Mouse (Mus musculus) limb, embryonic 13.5 days (tissue): Measurements from ENCODE around the gene Trpv4. TPM values are rescaled to one million over a fixed set of nuclear protein-coding genes. Genes with fewer than 3 reads are reported as not detected.

Source experiments
- ATAC-seq: fragments of 200-750 bp; cut with Nextera tagmentation; 2 replicates; pipeline ENCODE4 v1.8.0; 2017; ENCODE audit warnings: low read depth, moderate number of reproducible peaks, moderate TSS enrichment; ENCODE audit not compliant: low FRiP score
- H3K27ac ChIP-seq: fragments of 300-500 bp; sonication (generic); 2 replicates; pipeline ENCODE4 v1.5.1; 2015; ENCODE audit warnings: inconsistent platforms, mild to moderate bottlenecking, moderate library complexity
- H3K27me3 ChIP-seq: fragments of 300-500 bp; sonication (generic); 2 replicates; pipeline ENCODE4 v1.6.1; 2015; ENCODE audit warnings: mild to moderate bottlenecking, inconsistent platforms
- H3K36me3 ChIP-seq: fragments of 300-500 bp; sonication (generic); 2 replicates; pipeline ENCODE4 v1.6.1; 2015; ENCODE audit warnings: inconsistent platforms, mild to moderate bottlenecking, moderate library complexity
- H3K4me1 ChIP-seq: fragments of 300-500 bp; sonication (generic); 2 replicates; pipeline ENCODE4 v1.6.1; 2015; ENCODE audit warnings: inconsistent platforms
- H3K4me2 ChIP-seq: fragments of 300-500 bp; sonication (generic); replicated peaks from 2 replicates; pipeline ENCODE4 v1.6.1; 2015; ENCODE audit warnings: inconsistent platforms, mild to moderate bottlenecking, moderate library complexity
- H3K4me3 ChIP-seq: fragments of 300-500 bp; sonication (generic); 2 replicates; pipeline ENCODE4 v1.5.1; 2015; ENCODE audit warnings: moderate library complexity, mild to moderate bottlenecking, inconsistent platforms
- H3K9ac ChIP-seq: fragments of 300-500 bp; sonication (generic); 2 replicates; pipeline ENCODE4 v1.6.1; 2015; ENCODE audit warnings: mild to moderate bottlenecking, inconsistent platforms
- H3K9me3 ChIP-seq: fragments of 300-500 bp; sonication (generic); 2 replicates; pipeline ENCODE4 v1.6.1; 2016; ENCODE audit warnings: inconsistent platforms
- WGBS: fragments of 180-500 bp; shearing (Covaris S2); methylation state at CpG from one replicate; pipeline ENCODE4 v1.1.7; 2015; 5-methylcytosine and 5-hydroxymethylcytosine counted together
- polyA plus RNA-seq: library from polyadenylated mRNA; unstranded; fragments of >200 nt; fragmentation: Nextera tagmentation; extraction: Ambion mirVana; gene quantifications from 2 replicates; pipeline ENCODE4 v1.2.1, GENCODE M21; 2015

Trpv4 gene
- polyA plus RNA-seq = 8.4 and 11.8 TPM in 2 replicates

DNA sequence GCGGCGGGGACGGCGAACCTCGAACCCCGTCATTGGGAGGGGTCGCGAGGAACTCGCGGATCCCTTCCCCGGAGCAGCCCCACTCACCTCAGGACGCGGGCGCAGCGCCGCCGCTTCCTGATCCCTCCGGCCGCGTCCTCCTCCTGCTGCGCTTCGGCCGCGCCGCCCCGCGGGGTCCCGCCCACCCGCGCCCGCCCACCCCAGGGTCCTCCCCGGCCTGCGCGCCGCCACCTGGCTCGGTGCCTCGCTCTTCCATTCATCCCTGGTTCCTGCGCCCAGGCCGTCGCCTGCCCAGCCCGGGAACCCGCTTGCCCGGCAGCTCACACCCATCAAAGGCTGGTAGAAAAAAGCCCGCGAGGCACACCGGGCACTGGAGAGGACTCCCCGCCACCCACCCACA lies at the start of gene Trpv4:
Trpv4 (minus strand) TSS at position 167 of the 400 bp plus-strand sequence.
- H3K4me1 ChIP-seq = peaks cover 15% of the 10 kb centered on the region
- under 1% methylated on average over 45 of the region's 47 CpGs for WGBS
- no peaks in the 10 kb centered on the region for H3K36me3 ChIP-seq
- H3K4me3 ChIP-seq = peak within 1 kb of the TSS; percentile 59
- H3K9ac ChIP-seq = peak within 1 kb of the TSS; percentile 74
- peaks cover 60% of the 10 kb centered on the region for H3K27me3 ChIP-seq
- H3K4me2 ChIP-seq = peak within 1 kb of the TSS; percentile 92
- ATAC-seq = peak; percentile 29; the same call in 1 of the 2 replicates
- no peaks in the 10 kb centered on the region for H3K9me3 ChIP-seq
- peak within 1 kb of the TSS; percentile 28; the same call in 1 of the 2 replicates for H3K27ac ChIP-seq

DNA sequence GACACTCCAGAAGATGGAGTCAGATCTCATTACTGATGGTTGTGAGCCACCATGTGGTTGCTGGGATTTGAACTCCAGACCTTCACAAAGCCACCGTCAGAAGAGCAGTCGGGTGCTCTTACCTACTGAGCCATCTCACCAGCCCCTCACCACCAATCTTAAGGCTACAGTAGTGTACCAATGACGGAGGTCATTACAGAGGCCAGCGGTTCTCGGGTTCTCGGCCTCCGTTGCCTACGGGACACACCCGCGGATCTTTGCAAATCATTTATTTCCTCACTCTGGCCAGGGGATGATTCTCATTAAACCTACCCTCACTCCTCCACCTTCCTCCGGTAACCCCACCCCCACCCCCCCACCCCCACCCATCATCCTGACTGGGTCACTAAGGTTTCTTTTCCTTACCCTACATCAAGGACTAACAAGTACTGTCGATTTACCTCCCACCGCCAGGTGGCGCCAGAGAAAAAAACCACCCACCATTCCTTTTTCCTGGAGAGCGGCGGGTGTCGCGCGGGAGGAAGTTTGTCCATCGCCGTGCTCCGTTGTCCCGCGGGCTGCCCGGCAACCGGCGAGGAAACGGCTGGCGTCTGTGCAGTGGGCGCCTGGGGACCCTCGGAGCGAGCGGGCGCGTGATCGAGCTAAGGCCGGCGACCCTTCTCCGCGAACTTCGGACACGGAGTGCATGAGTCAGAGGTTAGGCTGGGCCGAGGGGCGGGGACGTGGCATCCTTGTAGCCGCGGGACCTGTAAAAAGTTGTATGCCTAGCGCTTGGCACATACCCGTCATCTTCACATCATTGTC lies 49.2 kb upstream of the Trpv4 start, which contains the start of gene Tchp:
Tchp (plus strand) TSS at position 496 of the 804 bp plus-strand sequence.
- no peaks in the 10 kb centered on the region for H3K27me3 ChIP-seq
- peak; percentile 82 for ATAC-seq
- peaks cover 8% of the 10 kb centered on the region for H3K4me1 ChIP-seq
- peak within 1 kb of the TSS; percentile 84 for H3K9ac ChIP-seq
- 3% methylated on average over 49 of the region's 49 CpGs for WGBS
- H3K4me3 ChIP-seq = peak within 1 kb of the TSS; percentile 86
- H3K27ac ChIP-seq = no peak within 1 kb of the TSS
- H3K36me3 ChIP-seq = peaks cover 36% of the 10 kb centered on the region
- H3K4me2 ChIP-seq = peak within 1 kb of the TSS; percentile 87
- H3K9me3 ChIP-seq = no peaks in the 10 kb centered on the region

DNA sequence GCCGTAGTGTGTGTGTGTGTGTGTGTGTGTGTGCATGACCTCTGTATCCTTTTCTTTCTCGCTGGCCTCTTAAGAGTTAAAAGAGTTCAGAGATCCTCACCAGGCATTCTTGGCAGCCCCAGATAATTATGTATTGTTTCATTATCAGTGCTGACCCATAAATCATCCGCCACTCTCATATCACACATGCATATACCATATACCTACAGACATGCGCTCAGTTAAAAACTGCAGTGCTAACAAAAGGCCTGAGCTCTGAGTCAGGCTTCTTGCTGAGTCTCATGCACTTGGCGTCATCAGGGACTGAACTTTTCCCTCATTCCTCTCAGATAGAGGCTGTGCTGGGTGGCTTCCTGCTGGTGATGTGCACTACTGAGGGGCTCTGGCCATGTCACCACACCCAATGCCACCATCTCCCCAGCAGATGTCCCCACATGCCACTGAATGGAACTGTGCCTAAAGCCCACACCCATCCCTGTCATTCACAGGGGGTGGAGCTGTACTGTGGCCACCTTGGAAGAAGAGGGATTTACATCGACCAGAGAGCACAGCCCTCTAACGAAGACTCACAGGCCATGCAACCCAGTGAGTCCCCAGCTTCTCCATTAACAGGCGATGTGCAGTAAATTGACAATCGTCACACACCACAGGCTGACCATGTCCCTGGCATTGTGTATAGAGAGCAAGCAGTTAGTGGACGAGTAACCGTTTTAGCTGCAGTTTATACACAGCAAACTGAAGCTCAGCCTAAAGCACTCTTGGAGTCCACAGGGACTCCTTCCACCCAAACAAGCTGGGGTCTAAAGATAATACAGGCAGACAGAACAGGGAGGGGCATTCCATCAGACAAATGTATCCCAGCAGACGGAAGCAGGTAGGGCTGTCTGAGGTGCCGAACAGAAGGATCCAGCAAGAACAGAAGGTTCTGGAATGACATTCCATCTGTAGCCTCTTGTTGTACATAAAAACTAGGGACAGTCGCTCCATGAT lies 44.5 kb upstream of the Trpv4 start:
- no peak overlapping the region for H3K4me2 ChIP-seq
- no peak overlapping the region for H3K4me3 ChIP-seq
- H3K9ac ChIP-seq = no peak overlapping the region
- H3K27ac ChIP-seq = no peak overlapping the region
- no peaks in the 10 kb centered on the region for H3K9me3 ChIP-seq
- 63% methylated on average over 14 of the region's 14 CpGs for WGBS
- H3K27me3 ChIP-seq = no peaks in the 10 kb centered on the region
- ATAC-seq = no peak
- no peaks in the 10 kb centered on the region for H3K4me1 ChIP-seq
- no peaks in the 10 kb centered on the region for H3K36me3 ChIP-seq

DNA sequence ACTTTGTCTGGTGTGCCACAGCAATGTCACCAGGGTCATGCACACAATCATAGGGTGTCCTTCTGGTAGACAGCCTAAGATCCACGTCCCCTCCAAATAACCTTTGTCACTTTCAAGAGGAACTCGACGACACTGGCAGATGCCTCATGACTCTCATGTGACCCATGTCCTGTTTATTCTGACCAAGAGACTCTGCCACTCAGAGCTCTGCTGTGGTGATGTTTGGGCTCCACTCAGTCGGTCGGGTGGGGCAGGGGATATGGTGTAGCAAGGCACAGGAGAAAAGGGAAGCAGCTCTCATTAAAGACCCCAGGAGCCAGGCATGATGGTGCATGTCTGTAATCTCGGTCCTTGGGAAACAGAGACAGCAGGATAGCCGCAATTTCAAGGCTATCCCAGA lies 40.8 kb upstream of the Trpv4 start:
- no peak overlapping the region for H3K4me3 ChIP-seq
- no peaks in the 10 kb centered on the region for H3K36me3 ChIP-seq
- H3K4me2 ChIP-seq = no peak overlapping the region
- WGBS = 54% methylated on average over 7 of the region's 7 CpGs
- H3K27ac ChIP-seq = no peak overlapping the region
- no peaks in the 10 kb centered on the region for H3K27me3 ChIP-seq
- no peak overlapping the region for H3K9ac ChIP-seq
- no peaks in the 10 kb centered on the region for H3K9me3 ChIP-seq
- no peak for ATAC-seq
- H3K4me1 ChIP-seq = no peaks in the 10 kb centered on the region

GRCm38 (mm10) chr5:114698044-114698746 lies 40.0 kb upstream of the Trpv4 start:
- Histone ChIP-seq H3K4me2 (no peak overlapping the region), H3K27me3 (no peaks in the 10 kb centered on the region), H3K27ac (no peak overlapping the region), H3K4me1 (no peaks in the 10 kb centered on the region), H3K36me3 (no peaks in the 10 kb centered on the region), H3K9me3 (no peaks in the 10 kb centered on the region), H3K4me3 (no peak overlapping the region), H3K9ac (no peak overlapping the region)
- 86% methylated on average over 19 of the region's 19 CpGs for WGBS
- no peak for ATAC-seq

- no peaks in the 10 kb centered on the region for H3K27me3 ChIP-seq
- no peak for ATAC-seq
- no peak overlapping the region for H3K27ac ChIP-seq
- H3K9ac ChIP-seq = no peak overlapping the region
- H3K4me2 ChIP-seq = no peak overlapping the region
- no peaks in the 10 kb centered on the region for H3K36me3 ChIP-seq
- H3K9me3 ChIP-seq = no peaks in the 10 kb centered on the region
- H3K4me1 ChIP-seq = no peaks in the 10 kb centered on the region
- 80% methylated on average over 17 of the region's 17 CpGs for WGBS
- H3K4me3 ChIP-seq = no peak overlapping the region
Observed at GRCm38 (mm10) chr5:114696939-114697338, 38.7 kb upstream of the Trpv4 start.

DNA sequence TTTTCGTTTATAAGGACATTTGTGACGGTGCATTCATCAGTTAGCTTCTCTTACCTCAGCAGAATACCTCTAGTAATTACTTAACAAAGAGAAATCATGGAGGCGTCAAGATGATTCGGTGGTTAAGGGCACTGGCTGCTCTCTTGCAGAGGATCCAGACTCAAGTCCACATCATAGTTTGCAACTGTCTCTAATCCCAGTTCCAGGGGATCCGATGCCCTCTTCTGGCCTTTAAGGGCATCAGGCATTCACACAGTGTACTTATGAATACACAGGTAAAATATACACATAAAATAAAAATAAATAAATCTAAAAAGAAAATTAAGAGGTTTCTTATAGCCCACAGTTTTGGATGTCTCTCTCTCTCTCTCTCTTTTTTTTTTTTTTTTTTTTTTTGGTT lies 37.6 kb upstream of the Trpv4 start:
- Histone ChIP-seq H3K9me3 (no peaks in the 10 kb centered on the region), H3K9ac (no peak overlapping the region), H3K27me3 (no peaks in the 10 kb centered on the region), H3K27ac (no peak overlapping the region), H3K4me3 (no peak overlapping the region), H3K36me3 (no peaks in the 10 kb centered on the region), H3K4me1 (peaks cover 4% of the 10 kb centered on the region), H3K4me2 (no peak overlapping the region)
- WGBS = 65% methylated on average over 5 of the region's 5 CpGs
- no peak for ATAC-seq

GRCm38 (mm10) chr5:114690633-114691567 lies 32.7 kb upstream of the Trpv4 start, which contains the start of gene Gltp:
Gene Gltp, minus strand, starts transcription at chr5:114690984.
- H3K4me2 ChIP-seq = peak within 1 kb of the TSS; percentile 93
- H3K9me3 ChIP-seq = no peaks in the 10 kb centered on the region
- peaks cover 23% of the 10 kb centered on the region for H3K4me1 ChIP-seq
- H3K36me3 ChIP-seq = no peaks in the 10 kb centered on the region
- 5% methylated on average over 50 of the region's 75 CpGs for WGBS
- ATAC-seq = peak; percentile 96
- H3K27me3 ChIP-seq = no peaks in the 10 kb centered on the region
- peak within 1 kb of the TSS; percentile 28; the same call in 1 of the 2 replicates for H3K27ac ChIP-seq
- peak within 1 kb of the TSS; percentile 84 for H3K9ac ChIP-seq
- H3K4me3 ChIP-seq = peak within 1 kb of the TSS; percentile 76

DNA sequence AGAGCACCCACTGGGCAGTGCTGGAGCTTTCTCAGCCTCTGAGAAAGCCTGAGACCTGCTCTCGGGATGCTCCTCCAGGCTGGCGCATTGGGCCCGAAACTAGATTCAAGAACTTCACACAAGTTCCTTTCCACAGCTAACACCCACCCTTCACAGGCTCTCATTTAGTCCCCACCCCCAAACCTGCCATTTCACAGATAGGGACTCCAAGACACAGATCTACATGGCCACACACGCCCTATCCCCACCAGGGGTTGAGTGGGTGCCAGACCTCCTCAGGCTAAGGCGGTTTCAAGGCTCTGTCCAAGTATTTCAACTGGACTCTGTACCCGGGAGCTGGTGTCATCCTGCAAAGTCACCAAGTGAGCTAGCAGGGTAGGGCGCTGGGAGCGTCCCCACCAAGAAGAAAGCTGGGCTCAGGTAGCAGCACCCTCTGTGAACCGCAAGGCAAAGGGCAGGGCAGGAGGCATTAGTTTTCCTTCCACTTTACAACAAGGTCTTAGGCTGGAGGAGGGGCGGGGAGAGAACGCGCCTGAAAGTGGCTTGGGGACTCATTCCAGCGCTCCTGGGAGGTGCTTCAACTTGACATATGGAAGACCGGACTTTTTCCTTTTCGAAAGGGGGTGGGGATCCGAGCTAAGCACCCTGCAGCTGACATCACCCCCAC lies 31.6 kb upstream of the Trpv4 start:
- ATAC-seq = 0 out of 2 replicates have a peak, but pooled peaks have one; percentile 17
- Histone ChIP-seq H3K9ac (peak overlapping the region; percentile 84), H3K27me3 (no peaks in the 10 kb centered on the region), H3K4me2 (peak overlapping the region; percentile 93), H3K27ac (no peak overlapping the region), H3K36me3 (no peaks in the 10 kb centered on the region), H3K9me3 (no peaks in the 10 kb centered on the region), H3K4me1 (peaks cover 23% of the 10 kb centered on the region), H3K4me3 (peak overlapping the region; percentile 76)
- 22% methylated on average over 16 of the region's 16 CpGs for WGBS

GRCm38 (mm10) chr5:114688703-114689102 lies 30.5 kb upstream of the Trpv4 start:
- 0 out of 2 replicates have a peak overlapping the region, but pooled peaks have one; percentile 93 for H3K4me2 ChIP-seq
- no peaks in the 10 kb centered on the region for H3K36me3 ChIP-seq
- H3K4me3 ChIP-seq = peak overlapping the region; percentile 4; the same call in 1 of the 2 replicates
- H3K4me1 ChIP-seq = peaks cover 29% of the 10 kb centered on the region
- H3K27me3 ChIP-seq = no peaks in the 10 kb centered on the region
- no peak for ATAC-seq
- no peaks in the 10 kb centered on the region for H3K9me3 ChIP-seq
- no peak overlapping the region for H3K9ac ChIP-seq
- 91% methylated on average over 13 of the region's 13 CpGs for WGBS
- no peak overlapping the region for H3K27ac ChIP-seq
